Mouse (Mus musculus): ENCODE data around the gene Csf3r.

GRCm38 (mm10) chr4:126035413-126035812 is 11.1 kb downstream of the Csf3r start:
- no peak for TF ChIP-seq POLR2A (IDR thresholded peaks at IDR 0.05; ENCODE audit: low read depth, low read length)
- TF ChIP-seq CTCF (conservative IDR thresholded peaks at IDR 0.05; ENCODE audit: insufficient read depth, insufficient read length, low read depth, low read length): no peak

Measured in kidney, adult 2 months (tissue).